Mouse (Mus musculus) lung, embryonic 14.5 days (tissue): ENCODE results near the gene Cul9. TPM values are rescaled to one million over a fixed set of nuclear protein-coding genes. Genes with fewer than 3 reads are reported as not detected.

Source experiments
- ATAC-seq: fragments of 200-750 bp; cut with Nextera tagmentation; 2 replicates; pipeline ENCODE4 v1.8.0; 2017; ENCODE audit warnings: mild to moderate bottlenecking, moderate TSS enrichment, moderate library complexity; ENCODE audit not compliant: insufficient read depth
- DNase-seq: peaks from one replicate; pipeline ENCODE4 v3.0.0-alpha.2; 2015
- H3K27ac ChIP-seq: fragments of 300-500 bp; sonication (generic); 2 replicates; pipeline ENCODE4 v1.5.1; 2014; ENCODE audit warnings: low read depth, mild to moderate bottlenecking, moderate library complexity
- H3K27me3 ChIP-seq: fragments of 300-500 bp; sonication (generic); 2 replicates; pipeline ENCODE4 v1.6.1; 2014; ENCODE audit warnings: low read length, control low read depth; ENCODE audit not compliant: insufficient read depth
- H3K36me3 ChIP-seq: fragments of 300-500 bp; sonication (generic); 2 replicates; pipeline ENCODE4 v1.6.1; 2014; ENCODE audit warnings: control low read depth; ENCODE audit not compliant: insufficient read depth
- H3K4me1 ChIP-seq: fragments of 300-500 bp; sonication (generic); 2 replicates; pipeline ENCODE4 v1.6.1; 2014; ENCODE audit warnings: antibody characterized with exemption, control low read depth; ENCODE audit not compliant: insufficient read depth
- H3K4me2 ChIP-seq: fragments of 300-500 bp; sonication (generic); 2 replicates; pipeline ENCODE4 v1.6.1; 2014; ENCODE audit warnings: mild to moderate bottlenecking
- H3K4me3 ChIP-seq: fragments of 300-500 bp; sonication (generic); 2 replicates; pipeline ENCODE4 v1.5.1; 2014; ENCODE audit warnings: low read depth, low read length
- H3K9ac ChIP-seq: fragments of 300-500 bp; sonication (generic); 2 replicates; pipeline ENCODE4 v1.6.1; 2014
- H3K9me3 ChIP-seq: fragments of 300-500 bp; sonication (generic); 2 replicates; pipeline ENCODE4 v1.6.1; 2016; ENCODE audit warnings: low read depth, low read length, control low read depth
- CTCF ChIP-seq: IDR thresholded peaks from 2 replicates; pipeline ENCODE4 v1.5.1; 2016; ENCODE audit warnings: antibody characterized with exemption, low read depth
- WGBS: fragments of 180-500 bp; shearing (Covaris S2); extraction: QIAGEN DNeasy Blood & Tissue Kit; methylation state at CpG from one replicate; pipeline ENCODE4 v1.1.7; 2014; 5-methylcytosine and 5-hydroxymethylcytosine counted together
- polyA plus RNA-seq: library from polyadenylated mRNA; unstranded; fragments of >200 nt; fragmentation: Nextera tagmentation; extraction: Ambion mirVana; gene quantifications from 2 replicates; pipeline ENCODE4 v1.2.1, GENCODE M21; 2014

Cul9 gene
- polyA plus RNA-seq, 1 experiment from 2014 or later = 2.9 TPM

GRCm38 (mm10) chr17:46484461-46484875 is 61.7 kb downstream of the Cul9 start:
- DNase-seq (no peak), ATAC-seq (peak; percentile 39; the same call in 1 of the 2 replicates)
- TF ChIP-seq CTCF = peak; percentile 29
- H3K9me3 ChIP-seq = no peaks in the 10 kb centered on the region
- 18% methylated on average over 6 of the region's 6 CpGs for WGBS
- H3K27ac ChIP-seq = no peak overlapping the region
- no peak overlapping the region for H3K9ac ChIP-seq
- H3K4me2 ChIP-seq = peak overlapping the region; percentile 61; the same call in 1 of the 2 replicates
- H3K4me1 ChIP-seq = no peaks in the 10 kb centered on the region
- H3K36me3 ChIP-seq = no peaks in the 10 kb centered on the region
- H3K27me3 ChIP-seq = peaks cover 64% of the 10 kb centered on the region
- no peak overlapping the region for H3K4me3 ChIP-seq

GRCm38 (mm10) chr17:46484021-46484431 is 62.2 kb downstream of the Cul9 start:
- Histone ChIP-seq H3K9ac (peak overlapping the region; percentile 29; the same call in 1 of the 2 replicates), H3K4me2 (peak overlapping the region; percentile 61), H3K36me3 (no peaks in the 10 kb centered on the region), H3K9me3 (no peaks in the 10 kb centered on the region), H3K27me3 (peaks cover 61% of the 10 kb centered on the region), H3K27ac (no peak overlapping the region), H3K4me3 (peak overlapping the region; percentile 21), H3K4me1 (no peaks in the 10 kb centered on the region)
- ATAC-seq = no peak
- 2% methylated on average over 13 of the region's 13 CpGs for WGBS
- TF ChIP-seq CTCF = no peak
- DNase-seq = peak; percentile 42

GRCm38 (mm10) chr17:46483561-46484001 is 62.6 kb downstream of the Cul9 start:
- peak overlapping the region; percentile 61 for H3K4me2 ChIP-seq
- H3K27me3 ChIP-seq = peaks cover 60% of the 10 kb centered on the region
- TF ChIP-seq CTCF = no peak
- no peaks in the 10 kb centered on the region for H3K36me3 ChIP-seq
- peak overlapping the region; percentile 21 for H3K4me3 ChIP-seq
- 1% methylated on average over 16 of the region's 16 CpGs for WGBS
- peak overlapping the region; percentile 29; the same call in 1 of the 2 replicates for H3K9ac ChIP-seq
- no peaks in the 10 kb centered on the region for H3K9me3 ChIP-seq
- DNase-seq (peak; percentile 52), ATAC-seq (peak; percentile 32; the same call in 1 of the 2 replicates)
- no peaks in the 10 kb centered on the region for H3K4me1 ChIP-seq
- no peak overlapping the region for H3K27ac ChIP-seq

- no peaks in the 10 kb centered on the region for H3K36me3 ChIP-seq
- no peaks in the 10 kb centered on the region for H3K9me3 ChIP-seq
- TF ChIP-seq CTCF = no peak
- DNase-seq = no peak
- no peak overlapping the region for H3K27ac ChIP-seq
- WGBS = 77% methylated on average over 15 of the region's 15 CpGs
- no peaks in the 10 kb centered on the region; the same call in 1 of the 2 replicates for H3K27me3 ChIP-seq
- no peaks in the 10 kb centered on the region for H3K4me1 ChIP-seq
- H3K4me2 ChIP-seq = no peak overlapping the region
- no peak for ATAC-seq
- no peak overlapping the region for H3K4me3 ChIP-seq
- no peak overlapping the region for H3K9ac ChIP-seq
Measured at GRCm38 (mm10) chr17:46477286-46477685, 68.9 kb downstream of the Cul9 start.

- no peak for TF ChIP-seq CTCF
- H3K4me1 ChIP-seq = no peaks in the 10 kb centered on the region
- H3K9me3 ChIP-seq = no peaks in the 10 kb centered on the region
- no peaks in the 10 kb centered on the region; the same call in 1 of the 2 replicates for H3K27me3 ChIP-seq
- H3K9ac ChIP-seq = no peak overlapping the region
- H3K36me3 ChIP-seq = no peaks in the 10 kb centered on the region
- no peak for DNase-seq
- H3K27ac ChIP-seq = no peak overlapping the region
- H3K4me3 ChIP-seq = no peak overlapping the region
- H3K4me2 ChIP-seq = no peak overlapping the region
- no peak for ATAC-seq
- 52% methylated on average over 8 of the region's 8 CpGs for WGBS
Measured at GRCm38 (mm10) chr17:46476601-46477000, 69.6 kb downstream of the Cul9 start.

- no peak overlapping the region for H3K4me3 ChIP-seq
- no peak overlapping the region for H3K27ac ChIP-seq
- DNase-seq (peak; percentile 21), ATAC-seq (0 out of 2 replicates have a peak, but pooled peaks have one; percentile 18)
- no peak overlapping the region for H3K9ac ChIP-seq
- TF ChIP-seq CTCF = no peak
- H3K4me2 ChIP-seq = no peak overlapping the region
- no peaks in the 10 kb centered on the region for H3K36me3 ChIP-seq
- WGBS = 57% methylated on average over 9 of the region's 9 CpGs
- H3K27me3 ChIP-seq = no peaks in the 10 kb centered on the region
- H3K9me3 ChIP-seq = no peaks in the 10 kb centered on the region
- no peaks in the 10 kb centered on the region for H3K4me1 ChIP-seq
Measured at GRCm38 (mm10) chr17:46467830-46468229, 78.4 kb downstream of the Cul9 start.

GRCm38 (mm10) chr17:46462226-46462625 is 84.0 kb downstream of the Cul9 start:
- DNase-seq (no peak), ATAC-seq (no peak)
- no peaks in the 10 kb centered on the region for H3K4me1 ChIP-seq
- no peak overlapping the region for H3K4me3 ChIP-seq
- no peak overlapping the region for H3K4me2 ChIP-seq
- WGBS = 68% methylated on average over 5 of the region's 5 CpGs
- H3K9me3 ChIP-seq = no peaks in the 10 kb centered on the region
- H3K9ac ChIP-seq = no peak overlapping the region
- no peak overlapping the region for H3K27ac ChIP-seq
- no peak for TF ChIP-seq CTCF
- peaks cover 42% of the 10 kb centered on the region for H3K27me3 ChIP-seq
- no peaks in the 10 kb centered on the region for H3K36me3 ChIP-seq
